Mouse (Mus musculus) lung, adult 2 months (tissue): ENCODE data around the gene Cracr2b.

Experiments
- CTCF ChIP-seq: fragments of 200-500 bp; IDR thresholded peaks from 2 replicates; pipeline ENCODE4 v1.5.1; 2011; ENCODE audit warnings: mild to moderate bottlenecking, low read length, control low read depth; ENCODE audit not compliant: insufficient read depth
- POLR2A ChIP-seq: fragments of 200-500 bp; IDR thresholded peaks from 2 replicates; pipeline ENCODE4 v1.6.1; 2011; ENCODE audit warnings: low read depth, mild to moderate bottlenecking, control low read depth, low read length, borderline replicate concordance; ENCODE audit errors: extremely low read depth

- TF ChIP-seq CTCF (no peak), POLR2A (no peak)
Measured at GRCm38 (mm10) chr7:141493729-141494128, 32.8 kb downstream of the Cracr2b start.
